Mouse (Mus musculus) stomach, postnatal 0 days (tissue): Measurements from ENCODE around the gene St5. TPM values are rescaled to one million over a fixed set of nuclear protein-coding genes. Genes with fewer than 3 reads are reported as not detected.
A peak's percentile ranks its signal among the peaks of the same experiment; 100 is the strongest.

Experiments used
- ATAC-seq: fragments of 200-750 bp; cut with Nextera tagmentation; 2 replicates; pipeline ENCODE4 v1.8.0; 2017; ENCODE audit not compliant: low FRiP score, low TSS enrichment
- DNase-seq: peaks from one replicate; pipeline ENCODE4 v3.0.0-alpha.2; 2016; ENCODE audit warnings: low spot score
- H3K27ac ChIP-seq: fragments of 300-500 bp; sonication (generic); replicated peaks from 2 replicates; pipeline ENCODE4 v1.5.1; 2014; ENCODE audit warnings: mild to moderate bottlenecking, control low read depth
- H3K27me3 ChIP-seq: fragments of 300-500 bp; sonication (generic); 2 replicates; pipeline ENCODE4 v1.6.1; 2014; ENCODE audit warnings: low read length; ENCODE audit not compliant: control insufficient read depth, insufficient read depth
- H3K36me3 ChIP-seq: fragments of 300-500 bp; sonication (generic); 2 replicates; pipeline ENCODE4 v1.6.1; 2014; ENCODE audit warnings: low read length, mixed read lengths; ENCODE audit not compliant: control insufficient read depth, insufficient read depth
- H3K4me1 ChIP-seq: fragments of 300-500 bp; sonication (generic); replicated peaks from 2 replicates; pipeline ENCODE4 v1.6.1; 2014; ENCODE audit warnings: antibody characterized with exemption; ENCODE audit not compliant: control insufficient read depth, insufficient read depth
- H3K4me2 ChIP-seq: fragments of 300-500 bp; sonication (generic); replicated peaks from 2 replicates; pipeline ENCODE4 v1.6.1; 2014; ENCODE audit warnings: low read depth, mild to moderate bottlenecking, control low read depth, moderate library complexity
- H3K4me3 ChIP-seq: fragments of 300-500 bp; sonication (generic); 2 replicates; pipeline ENCODE4 v1.5.1; 2014; ENCODE audit warnings: low read depth, low read length, control low read depth
- H3K9ac ChIP-seq: fragments of 300-500 bp; sonication (generic); 2 replicates; pipeline ENCODE4 v1.6.1; 2014; ENCODE audit warnings: mild to moderate bottlenecking, low read length, control low read depth, mixed read lengths
- H3K9me3 ChIP-seq: fragments of 300-500 bp; sonication (generic); 2 replicates; pipeline ENCODE4 v1.6.1; 2016; ENCODE audit warnings: low read length; ENCODE audit not compliant: control insufficient read depth
- CTCF ChIP-seq: IDR thresholded peaks from 2 replicates; pipeline ENCODE4 v1.5.1; 2016; ENCODE audit warnings: antibody characterized with exemption, low read depth, mild to moderate bottlenecking, moderate library complexity
- EP300 ChIP-seq: optimal IDR thresholded peaks from 2 replicates; pipeline ENCODE3; 2016; ENCODE audit warnings: antibody characterized with exemption
- WGBS: fragments of 180-500 bp; shearing (Covaris S2); extraction: QIAGEN DNeasy Blood & Tissue Kit; methylation state at CpG from one replicate; pipeline ENCODE4 v1.1.7; 2014; 5-methylcytosine and 5-hydroxymethylcytosine counted together
- polyA plus RNA-seq: library from polyadenylated mRNA; unstranded; fragments of >200 nt; fragmentation: Nextera tagmentation; extraction: Ambion mirVana; gene quantifications from 2 replicates; pipeline ENCODE4 v1.2.1, GENCODE M21; 2015

The St5 gene
- polyA plus RNA-seq, 1 experiment from 2014 or later, result 35.6 TPM

- no peak for DNase-seq
- Histone ChIP-seq H3K27me3 (no peaks in the 10 kb centered on the region), H3K9me3 (no peaks in the 10 kb centered on the region), H3K27ac (no peak overlapping the region), H3K4me1 (no peaks in the 10 kb centered on the region), H3K4me3 (no peak overlapping the region), H3K36me3 (no peaks in the 10 kb centered on the region), H3K9ac (no peak overlapping the region), H3K4me2 (no peak overlapping the region)
- WGBS, result 84% methylated on average over 13 of the region's 13 CpGs
- no peak for ATAC-seq
- TF ChIP-seq CTCF, result no peak
- TF ChIP-seq EP300, result no peak
Measured at GRCm38 (mm10) chr7:109694576-109695338, 8.6 kb downstream of the St5 start.

- ATAC-seq (no peak), DNase-seq (no peak)
- Histone ChIP-seq H3K27me3 (no peaks in the 10 kb centered on the region), H3K4me2 (no peak overlapping the region), H3K36me3 (no peaks in the 10 kb centered on the region), H3K9ac (no peak overlapping the region), H3K9me3 (no peaks in the 10 kb centered on the region), H3K4me1 (0 out of 2 replicates have a peak, but pooled peaks cover 3% of the 10 kb centered on the region), H3K4me3 (no peak overlapping the region), H3K27ac (no peak overlapping the region)
- 55% methylated on average over 5 of the region's 5 CpGs for WGBS
- TF ChIP-seq CTCF (no peak), EP300 (no peak)
Measured at GRCm38 (mm10) chr7:109690961-109691360, 12.4 kb downstream of the St5 start.

DNA sequence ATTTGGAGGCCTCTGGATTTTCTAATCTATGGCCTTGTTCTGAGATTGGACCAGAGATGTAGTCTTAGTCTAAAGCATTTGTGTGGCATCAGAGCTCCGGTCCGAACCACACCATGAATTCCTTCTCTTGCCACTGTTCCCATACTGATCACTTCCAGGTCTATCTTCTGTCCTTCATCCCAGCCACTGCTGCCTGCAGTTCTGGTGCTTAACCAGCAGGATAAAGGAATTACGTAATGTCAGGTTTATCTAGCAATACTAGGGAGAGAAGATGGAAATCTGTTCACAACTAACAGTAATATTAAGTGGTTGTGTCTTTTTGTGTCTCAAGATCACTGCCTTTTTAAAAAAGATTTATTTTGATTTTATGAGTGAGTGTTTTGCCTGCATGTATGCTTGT, 13.3 kb downstream of the St5 start:
- no peak overlapping the region for H3K4me2 ChIP-seq
- peak; percentile 62 for TF ChIP-seq CTCF
- no peak for TF ChIP-seq EP300
- DNase-seq, result no peak
- no peak for ATAC-seq
- 92% methylated on average over 3 of the region's 3 CpGs for WGBS
- H3K4me3 ChIP-seq, result no peak overlapping the region
- no peaks in the 10 kb centered on the region for H3K27me3 ChIP-seq
- no peak overlapping the region for H3K27ac ChIP-seq
- H3K9ac ChIP-seq, result no peak overlapping the region
- 0 out of 2 replicates have a peak, but pooled peaks cover 3% of the 10 kb centered on the region for H3K4me1 ChIP-seq
- H3K9me3 ChIP-seq, result no peaks in the 10 kb centered on the region
- H3K36me3 ChIP-seq, result no peaks in the 10 kb centered on the region

GRCm38 (mm10) chr7:109686585-109687128, 16.7 kb downstream of the St5 start:
- H3K9ac ChIP-seq, result no peak overlapping the region
- no peaks in the 10 kb centered on the region for H3K9me3 ChIP-seq
- H3K36me3 ChIP-seq, result no peaks in the 10 kb centered on the region
- H3K4me2 ChIP-seq, result no peak overlapping the region
- H3K4me3 ChIP-seq, result no peak overlapping the region
- ATAC-seq (no peak), DNase-seq (no peak)
- WGBS, result 19% methylated on average over 9 of the region's 9 CpGs
- H3K27me3 ChIP-seq, result no peaks in the 10 kb centered on the region
- 0 out of 2 replicates have a peak, but pooled peaks cover 3% of the 10 kb centered on the region for H3K4me1 ChIP-seq
- H3K27ac ChIP-seq, result no peak overlapping the region
- TF ChIP-seq EP300 (no peak), CTCF (no peak)

DNA sequence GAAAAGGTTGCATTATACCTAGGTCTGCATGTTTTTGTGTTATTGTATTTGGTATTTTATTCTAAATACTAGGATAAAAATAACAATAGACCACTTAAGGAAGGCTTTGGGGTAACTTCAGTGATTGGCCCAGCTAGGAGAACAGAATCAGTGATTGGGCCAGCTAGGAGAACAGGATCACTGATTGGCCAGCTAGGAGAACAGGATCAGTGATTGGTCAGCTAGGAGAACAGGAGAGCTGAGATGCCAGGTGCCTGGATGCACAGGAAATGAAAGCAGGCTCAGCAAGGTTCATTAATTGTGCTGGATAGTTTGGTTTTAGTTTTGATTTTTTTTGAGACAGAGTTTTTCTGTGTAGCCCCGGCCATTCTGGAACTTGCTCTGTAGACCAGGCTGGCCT, 22.5 kb downstream of the St5 start:
- H3K27me3 ChIP-seq, result no peaks in the 10 kb centered on the region
- no peak overlapping the region for H3K4me3 ChIP-seq
- H3K27ac ChIP-seq, result no peak overlapping the region
- H3K4me2 ChIP-seq, result no peak overlapping the region
- no peaks in the 10 kb centered on the region for H3K9me3 ChIP-seq
- no peak overlapping the region for H3K9ac ChIP-seq
- no peaks in the 10 kb centered on the region for H3K4me1 ChIP-seq
- H3K36me3 ChIP-seq, result no peaks in the 10 kb centered on the region
- ATAC-seq (no peak), DNase-seq (no peak)
- WGBS, result 93% methylated on average over 1 of the region's 1 CpGs
- TF ChIP-seq CTCF, result no peak
- no peak for TF ChIP-seq EP300

- DNase-seq (no peak), ATAC-seq (no peak)
- no peaks in the 10 kb centered on the region for H3K9me3 ChIP-seq
- H3K36me3 ChIP-seq, result no peaks in the 10 kb centered on the region
- 93% methylated on average over 2 of the region's 2 CpGs for WGBS
- TF ChIP-seq EP300, result no peak
- TF ChIP-seq CTCF, result peak; percentile 39
- H3K4me1 ChIP-seq, result no peaks in the 10 kb centered on the region
- no peak overlapping the region for H3K4me3 ChIP-seq
- no peaks in the 10 kb centered on the region for H3K27me3 ChIP-seq
- H3K9ac ChIP-seq, result no peak overlapping the region
- H3K27ac ChIP-seq, result no peak overlapping the region
- H3K4me2 ChIP-seq, result no peak overlapping the region
Measured at GRCm38 (mm10) chr7:109680284-109680683, 23.1 kb downstream of the St5 start.
